Mouse (Mus musculus) forebrain, embryonic 15.5 days (tissue): Measurements from ENCODE around the gene Prdm16. TPM values are rescaled to one million over a fixed set of nuclear protein-coding genes. Genes with fewer than 3 reads are reported as not detected.

Experiments
- ATAC-seq: fragments of 200-750 bp; cut with Nextera tagmentation; replicated peaks from 2 replicates; pipeline ENCODE4 v1.8.0; 2017; ENCODE audit warnings: mild to moderate bottlenecking, moderate TSS enrichment, moderate library complexity
- H3K27ac ChIP-seq: fragments of 300-500 bp; sonication (generic); replicated peaks from 2 replicates; pipeline ENCODE4 v1.5.1; 2015; ENCODE audit warnings: mild to moderate bottlenecking, inconsistent platforms
- H3K27me3 ChIP-seq: fragments of 300-500 bp; sonication (generic); 2 replicates; pipeline ENCODE4 v1.6.1; 2015; ENCODE audit warnings: inconsistent platforms
- H3K36me3 ChIP-seq: fragments of 300-500 bp; sonication (generic); 2 replicates; pipeline ENCODE4 v1.6.1; 2015; ENCODE audit warnings: mild to moderate bottlenecking, inconsistent platforms
- H3K4me1 ChIP-seq: fragments of 300-500 bp; sonication (generic); 2 replicates; pipeline ENCODE4 v1.6.1; 2015; ENCODE audit warnings: inconsistent platforms
- H3K4me2 ChIP-seq: fragments of 300-500 bp; sonication (generic); replicated peaks from 2 replicates; pipeline ENCODE4 v1.6.1; 2015; ENCODE audit warnings: mild to moderate bottlenecking, inconsistent platforms
- H3K4me3 ChIP-seq: fragments of 300-500 bp; sonication (generic); 2 replicates; pipeline ENCODE4 v1.5.1; 2015; ENCODE audit warnings: mild to moderate bottlenecking, inconsistent platforms
- H3K9ac ChIP-seq: fragments of 300-500 bp; sonication (generic); replicated peaks from 2 replicates; pipeline ENCODE4 v1.6.1; 2015; ENCODE audit warnings: mild to moderate bottlenecking, inconsistent platforms
- H3K9me3 ChIP-seq: fragments of 300-500 bp; sonication (generic); 2 replicates; pipeline ENCODE4 v1.6.1; 2016; ENCODE audit warnings: inconsistent platforms
- WGBS: fragments of 180-500 bp; shearing (Covaris S2); methylation state at CpG from one replicate; pipeline ENCODE4 v1.1.7; 2015; ENCODE audit warnings: mixed read lengths; 5-methylcytosine and 5-hydroxymethylcytosine counted together
- polyA plus RNA-seq: library from polyadenylated mRNA; unstranded; fragments of >200 nt; fragmentation: Nextera tagmentation; extraction: Ambion mirVana; gene quantifications from 2 replicates; pipeline ENCODE4 v1.2.1, GENCODE M21; 2015

Prdm16 gene
- polyA plus RNA-seq, 1 experiment from 2014 or later, result 33.5 TPM

- Histone ChIP-seq H3K4me3 (no peak overlapping the region), H3K27ac (no peak overlapping the region), H3K9ac (no peak overlapping the region), H3K9me3 (no peaks in the 10 kb centered on the region), H3K4me2 (no peak overlapping the region), H3K27me3 (no peaks in the 10 kb centered on the region), H3K36me3 (no peaks in the 10 kb centered on the region), H3K4me1 (no peaks in the 10 kb centered on the region)
- ATAC-seq, result no peak
Observed at GRCm38 (mm10) chr4:154660025-154660424, 23.4 kb upstream of the Prdm16 start.

GRCm38 (mm10) chr4:154655134-154655910 is 18.6 kb upstream of the Prdm16 start:
- Histone ChIP-seq H3K9me3 (no peaks in the 10 kb centered on the region), H3K9ac (no peak overlapping the region), H3K27ac (no peak overlapping the region), H3K27me3 (no peaks in the 10 kb centered on the region), H3K4me1 (no peaks in the 10 kb centered on the region), H3K4me2 (no peak overlapping the region), H3K36me3 (no peaks in the 10 kb centered on the region), H3K4me3 (no peak overlapping the region)
- no peak for ATAC-seq
- WGBS, result 74% methylated on average over 15 of the region's 15 CpGs

GRCm38 (mm10) chr4:154652494-154652893 is 15.8 kb upstream of the Prdm16 start:
- no peaks in the 10 kb centered on the region for H3K36me3 ChIP-seq
- no peak for ATAC-seq
- no peak overlapping the region for H3K27ac ChIP-seq
- H3K9ac ChIP-seq, result no peak overlapping the region
- H3K4me1 ChIP-seq, result no peaks in the 10 kb centered on the region
- WGBS, result 28% methylated on average over 5 of the region's 5 CpGs
- no peaks in the 10 kb centered on the region for H3K27me3 ChIP-seq
- H3K9me3 ChIP-seq, result no peaks in the 10 kb centered on the region
- no peak overlapping the region for H3K4me2 ChIP-seq
- no peak overlapping the region for H3K4me3 ChIP-seq

- ATAC-seq, result no peak
- H3K36me3 ChIP-seq, result no peaks in the 10 kb centered on the region
- H3K4me3 ChIP-seq, result no peak overlapping the region
- 78% methylated on average over 19 of the region's 19 CpGs for WGBS
- H3K27me3 ChIP-seq, result no peaks in the 10 kb centered on the region
- H3K9ac ChIP-seq, result no peak overlapping the region
- 0 out of 2 replicates have a peak, but pooled peaks cover 3% of the 10 kb centered on the region for H3K9me3 ChIP-seq
- no peak overlapping the region for H3K27ac ChIP-seq
- H3K4me1 ChIP-seq, result no peaks in the 10 kb centered on the region
- H3K4me2 ChIP-seq, result no peak overlapping the region
Observed at GRCm38 (mm10) chr4:154649083-154649747, 12.5 kb upstream of the Prdm16 start.

- H3K27ac ChIP-seq, result no peak overlapping the region
- 30% methylated on average over 6 of the region's 6 CpGs for WGBS
- H3K4me2 ChIP-seq, result no peak overlapping the region
- no peak overlapping the region for H3K4me3 ChIP-seq
- H3K9ac ChIP-seq, result no peak overlapping the region
- H3K9me3 ChIP-seq, result 0 out of 2 replicates have a peak, but pooled peaks cover 3% of the 10 kb centered on the region
- peaks cover 36% of the 10 kb centered on the region for H3K4me1 ChIP-seq
- ATAC-seq, result no peak
- peaks cover 45% of the 10 kb centered on the region for H3K27me3 ChIP-seq
- H3K36me3 ChIP-seq, result no peaks in the 10 kb centered on the region
Observed at GRCm38 (mm10) chr4:154642496-154642895, 5.8 kb upstream of the Prdm16 start.

GRCm38 (mm10) chr4:154641296-154642110 is 4.8 kb upstream of the Prdm16 start:
- H3K4me1 ChIP-seq, result peaks cover 46% of the 10 kb centered on the region
- 7% methylated on average over 32 of the region's 32 CpGs for WGBS
- peak overlapping the region; percentile 30 for H3K9ac ChIP-seq
- H3K4me3 ChIP-seq, result peak overlapping the region; percentile 24
- no peaks in the 10 kb centered on the region for H3K9me3 ChIP-seq
- ATAC-seq, result no peak
- no peak overlapping the region; the same call in 1 of the 2 replicates for H3K27ac ChIP-seq
- no peaks in the 10 kb centered on the region for H3K36me3 ChIP-seq
- peak overlapping the region; percentile 84 for H3K4me2 ChIP-seq
- H3K27me3 ChIP-seq, result peaks cover 45% of the 10 kb centered on the region

- no peak for ATAC-seq
- H3K4me1 ChIP-seq, result peaks cover 52% of the 10 kb centered on the region
- peaks cover 45% of the 10 kb centered on the region for H3K27me3 ChIP-seq
- H3K4me2 ChIP-seq, result peak overlapping the region; percentile 84
- H3K27ac ChIP-seq, result no peak overlapping the region
- H3K9ac ChIP-seq, result no peak overlapping the region
- H3K36me3 ChIP-seq, result no peaks in the 10 kb centered on the region
- H3K9me3 ChIP-seq, result no peaks in the 10 kb centered on the region
- H3K4me3 ChIP-seq, result peak overlapping the region; percentile 24; the same call in 1 of the 2 replicates
- 14% methylated on average over 20 of the region's 20 CpGs for WGBS
Observed at GRCm38 (mm10) chr4:154640443-154641295, 4.0 kb upstream of the Prdm16 start.

GRCm38 (mm10) chr4:154639591-154640442 is 3.1 kb upstream of the Prdm16 start:
- Histone ChIP-seq H3K4me1 (peaks cover 60% of the 10 kb centered on the region), H3K36me3 (no peaks in the 10 kb centered on the region), H3K4me2 (peak overlapping the region; percentile 84), H3K27ac (no peak overlapping the region), H3K9ac (0 out of 2 replicates have a peak overlapping the region, but pooled peaks have one; percentile 13), H3K4me3 (peak overlapping the region; percentile 9), H3K27me3 (peaks cover 45% of the 10 kb centered on the region), H3K9me3 (no peaks in the 10 kb centered on the region)
- ATAC-seq, result no peak
- 25% methylated on average over 13 of the region's 13 CpGs for WGBS

GRCm38 (mm10) chr4:154639126-154639525 is 2.5 kb upstream of the Prdm16 start:
- H3K9me3 ChIP-seq, result no peaks in the 10 kb centered on the region
- peaks cover 67% of the 10 kb centered on the region for H3K4me1 ChIP-seq
- no peak overlapping the region for H3K9ac ChIP-seq
- 6% methylated on average over 7 of the region's 7 CpGs for WGBS
- H3K4me2 ChIP-seq, result peak overlapping the region; percentile 84
- ATAC-seq, result no peak
- peaks cover 45% of the 10 kb centered on the region for H3K27me3 ChIP-seq
- H3K4me3 ChIP-seq, result peak overlapping the region; percentile 9
- no peaks in the 10 kb centered on the region for H3K36me3 ChIP-seq
- no peak overlapping the region for H3K27ac ChIP-seq

- Histone ChIP-seq H3K36me3 (no peaks in the 10 kb centered on the region), H3K27me3 (peaks cover 40% of the 10 kb centered on the region), H3K4me2 (peak overlapping the region; percentile 84), H3K9ac (peak overlapping the region; percentile 62), H3K4me3 (peak overlapping the region; percentile 54), H3K27ac (peak overlapping the region; percentile 90), H3K9me3 (no peaks in the 10 kb centered on the region), H3K4me1 (peaks cover 74% of the 10 kb centered on the region)
- ATAC-seq, result 0 out of 2 replicates have a peak, but pooled peaks have one; percentile 33
- WGBS, result 9% methylated on average over 15 of the region's 15 CpGs
Observed at GRCm38 (mm10) chr4:154638320-154638886, 1.7 kb upstream of the Prdm16 start.
